In genomic region chr2:32307941-32308760, GRCm38 (mm10) we compare ENCODE assay signal across 8 mouse cellular contexts. TPM values are rescaled to one million over a fixed set of nuclear protein-coding genes. Genes with fewer than 3 reads are reported as not detected.
DNase-seq lines count a peak whose midpoint lies in the region; ATAC-seq and TF ChIP-seq lines count a peak whose summit lies in the region.

No protein-coding gene starts in this region.

- no peaks in the 10 kb centered on the region for H3K9me3 ChIP-seq in midbrain, embryonic 13.5 days

- no peak overlapping the region for H3K27ac ChIP-seq in cortical plate, adult 2 months (ENCODE audit: insufficient read depth, low read length)
- H3K27ac ChIP-seq in midbrain, embryonic 13.5 days: no peak overlapping the region

- DNase-seq in gastrocnemius, adult 18-20 months (ENCODE audit: low spot score): peak; percentile 51
- no peak for DNase-seq in gastrocnemius, postnatal 36 days
- peak; percentile 50 for DNase-seq in urinary bladder, postnatal 25 days (ENCODE audit: low spot score)
- DNase-seq in urinary bladder, postnatal 10 days (ENCODE audit: low spot score): no peak
- DNase-seq in kidney, postnatal 25 days: peak; percentile 58 to 75
- peak; percentile 54 for DNase-seq in thymus, postnatal 25 days

- intact Hi-C loops in gastrocnemius, postnatal 36 days (cut with DNase I): no loop called here

- 49% methylated on average over 8 of the region's 8 CpGs for WGBS in midbrain, embryonic 13.5 days

- H3K9ac ChIP-seq in midbrain, embryonic 13.5 days (replicated peaks): no peak overlapping the region

- no peak overlapping the region for H3K4me3 ChIP-seq in cortical plate, adult 2 months (ENCODE audit: insufficient read depth, low read length)
- no peak overlapping the region for H3K4me3 ChIP-seq in midbrain, embryonic 13.5 days (replicated peaks)

- H3K4me2 ChIP-seq in midbrain, embryonic 13.5 days (replicated peaks): no peak overlapping the region

- ATAC-seq in midbrain, embryonic 13.5 days: peak; percentile 12; the same call in 1 of the 2 replicates

- peaks cover 2% of the 10 kb centered on the region; the same call in 1 of the 2 replicates for H3K4me1 ChIP-seq in cortical plate, adult 2 months (ENCODE audit: control insufficient read depth, insufficient read depth, low read length)
- H3K4me1 ChIP-seq in midbrain, embryonic 13.5 days (replicated peaks): peaks cover 23% of the 10 kb centered on the region

- peaks cover 77% of the 10 kb centered on the region for H3K36me3 ChIP-seq in midbrain, embryonic 13.5 days

- peak; percentile 88 for TF ChIP-seq CTCF in cortical plate, adult 2 months (IDR thresholded peaks at IDR 0.05; ENCODE audit: extremely low read depth, insufficient read depth, low read length)

- H3K27me3 ChIP-seq in midbrain, embryonic 13.5 days: peaks cover 17% of the 10 kb centered on the region

- TF ChIP-seq POLR2A in cortical plate, adult 2 months (IDR thresholded peaks at IDR 0.05; ENCODE audit: extremely low read depth, insufficient read depth, low read length): peak; percentile 15; the same call in 1 of the 2 replicates

RNA-seq across cellular contexts. Expression of gene Swi5, which starts 20.3 kb away (rescaled TPM):
- 100 to 1,000 TPM; 143 to 148 TPM for total RNA-seq in gastrocnemius, adult 18-20 months (2021)
- 100 to 1,000 TPM in 1 of 2 experiments, 10 to 100 TPM in 1; 97.6 to 126 TPM for total RNA-seq in gastrocnemius, postnatal 36 days (2021)
- 256 and 268 TPM in 2 replicates for polyA plus RNA-seq in cortical plate, adult 2 months (2012; rRNA removed)
- polyA plus RNA-seq in midbrain, embryonic 13.5 days (2015; fragmentation: Nextera tagmentation; extraction: Ambion mirVana): 454 and 469 TPM in 2 replicates

RNA-seq across cellular contexts. Expression of gene Golga2, which starts 21.0 kb away (rescaled TPM):
- 10 to 100 TPM; 56.7 to 56.9 TPM for total RNA-seq in gastrocnemius, adult 18-20 months (2021)
- total RNA-seq in gastrocnemius, postnatal 36 days (2021): 10 to 100 TPM; 54.1 to 54.7 TPM
- polyA plus RNA-seq in cortical plate, adult 2 months (2012; rRNA removed): 60.1 and 65.0 TPM in 2 replicates
- polyA plus RNA-seq in midbrain, embryonic 13.5 days (2015; fragmentation: Nextera tagmentation; extraction: Ambion mirVana): 26.0 and 26.7 TPM in 2 replicates

RNA-seq across cellular contexts. Expression of gene Ciz1, which starts 44.0 kb away (rescaled TPM):
- 10 to 100 TPM; 25.6 to 27.5 TPM for total RNA-seq in gastrocnemius, adult 18-20 months (2021)
- 10 to 100 TPM; 23.2 to 25.4 TPM for total RNA-seq in gastrocnemius, postnatal 36 days (2021)
- 171 and 184 TPM in 2 replicates for polyA plus RNA-seq in cortical plate, adult 2 months (2012; rRNA removed)
- 54.4 and 56.7 TPM in 2 replicates for polyA plus RNA-seq in midbrain, embryonic 13.5 days (2015; fragmentation: Nextera tagmentation; extraction: Ambion mirVana)

RNA-seq across cellular contexts. Expression of gene Dnm1, which starts 45.0 kb away (rescaled TPM):
- 1 to 10 TPM; 3.5 to 5.3 TPM for total RNA-seq in gastrocnemius, adult 18-20 months (2021)
- 1 to 10 TPM; 4.8 to 5.3 TPM for total RNA-seq in gastrocnemius, postnatal 36 days (2021)
- polyA plus RNA-seq in cortical plate, adult 2 months (2012; rRNA removed): 1,325 and 1,395 TPM in 2 replicates
- polyA plus RNA-seq in midbrain, embryonic 13.5 days (2015; fragmentation: Nextera tagmentation; extraction: Ambion mirVana): 35.5 and 41.2 TPM in 2 replicates

RNA-seq across cellular contexts. Expression of gene Uck1, which starts 48.2 kb away (rescaled TPM):
- 10 to 100 TPM; 11.4 to 11.6 TPM for total RNA-seq in gastrocnemius, adult 18-20 months (2021)
- total RNA-seq in gastrocnemius, postnatal 36 days (2021): 10 to 100 TPM in 1 of 2 experiments, 1 to 10 TPM in 1; 8.1 to 11.6 TPM
- 60.1 and 65.2 TPM in 2 replicates for polyA plus RNA-seq in cortical plate, adult 2 months (2012; rRNA removed)
- 85.5 and 87.2 TPM in 2 replicates for polyA plus RNA-seq in midbrain, embryonic 13.5 days (2015; fragmentation: Nextera tagmentation; extraction: Ambion mirVana)

Comparison
In these comparisons a context has a peak if more than half of its experiments do, and no peak if none do; other contexts are left out.
1. DNase-seq: peak in gastrocnemius, adult 18-20 months (single experiment), urinary bladder, postnatal 25 days (single experiment), kidney, postnatal 25 days (2 of 2) and thymus, postnatal 25 days (single experiment); none in gastrocnemius, postnatal 36 days (0 of 2) and urinary bladder, postnatal 10 days (single experiment).